Mouse (Mus musculus) forebrain, embryonic 10.5 days (tissue): ENCODE results near the gene Brd7. TPM values are rescaled to one million over a fixed set of nuclear protein-coding genes. Genes with fewer than 3 reads are reported as not detected.

Source experiments
- DNase-seq: peaks from one replicate; pipeline ENCODE4 v3.0.0-alpha.2; 2017; ENCODE audit warnings: low spot score; ENCODE audit errors: extremely low spot score
- H3K27ac ChIP-seq: fragments of 300-500 bp; sonication (generic); 2 replicates; pipeline ENCODE4 v1.5.1; 2016; ENCODE audit warnings: mild to moderate bottlenecking
- H3K27me3 ChIP-seq: fragments of 300-500 bp; sonication (generic); 2 replicates; pipeline ENCODE4 v1.6.1; 2016; ENCODE audit warnings: mild to moderate bottlenecking; ENCODE audit not compliant: poor library complexity, severe bottlenecking
- H3K36me3 ChIP-seq: fragments of 300-500 bp; sonication (generic); replicated peaks from 2 replicates; pipeline ENCODE4 v1.6.1; 2016; ENCODE audit warnings: mild to moderate bottlenecking, moderate library complexity
- H3K4me1 ChIP-seq: fragments of 300-500 bp; sonication (generic); 2 replicates; pipeline ENCODE4 v1.6.1; 2016
- H3K4me3 ChIP-seq: fragments of 300-500 bp; sonication (generic); 2 replicates; pipeline ENCODE4 v1.5.1; 2016; ENCODE audit warnings: mild to moderate bottlenecking, moderate library complexity
- H3K9me3 ChIP-seq: fragments of 300-500 bp; sonication (generic); 2 replicates; pipeline ENCODE4 v1.6.1; 2016; ENCODE audit warnings: mild to moderate bottlenecking, moderate library complexity
- WGBS: fragments of 180-500 bp; shearing (Covaris S2); methylation state at CpG from one replicate; pipeline ENCODE4 v1.1.7; 2016; 5-methylcytosine and 5-hydroxymethylcytosine counted together
- polyA plus RNA-seq: library from polyadenylated mRNA; unstranded; fragments of >200 nt; fragmentation: Nextera tagmentation; extraction: Ambion mirVana; gene quantifications from 2 replicates; pipeline ENCODE4 v1.2.1, GENCODE M21; 2016

Gene Brd7
- polyA plus RNA-seq, 1 experiment from 2014 or later = 78.7 TPM

DNA sequence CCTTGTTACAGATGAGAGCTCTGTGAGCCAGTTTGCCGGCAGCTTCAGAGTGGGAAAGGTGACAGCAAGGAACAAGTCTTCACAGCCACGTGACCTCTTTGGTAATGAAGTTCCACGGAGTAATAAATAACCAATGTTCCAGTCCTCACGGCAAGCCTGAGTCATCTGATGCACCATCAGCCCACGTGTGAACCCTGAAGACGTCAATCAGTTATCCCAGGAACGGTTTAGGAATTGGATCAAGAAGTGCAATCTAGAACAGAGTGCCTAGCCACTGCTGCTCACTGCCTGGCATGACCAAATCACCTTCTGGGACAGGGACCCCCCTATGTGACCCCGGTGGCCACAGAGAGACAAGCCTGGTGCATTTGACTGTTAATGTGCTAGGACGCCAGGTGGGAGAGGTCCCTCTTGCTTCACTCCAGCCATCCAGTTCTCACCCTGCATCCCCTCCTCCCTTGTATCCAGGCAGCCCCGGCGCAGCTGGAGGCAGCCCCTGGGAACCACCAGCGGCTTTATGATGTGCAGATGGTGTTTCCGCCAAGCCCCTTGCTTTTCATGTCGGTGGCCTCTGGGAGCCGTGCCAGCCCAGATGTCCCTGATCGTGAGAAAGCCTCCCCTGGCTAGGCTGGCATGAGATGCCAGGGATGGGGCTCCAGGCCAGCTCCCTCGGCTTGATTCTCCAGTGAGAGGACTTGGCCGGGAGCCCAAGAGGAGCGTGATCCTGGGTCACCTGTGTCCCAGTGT is 15.0 kb upstream of the Brd7 start:
- H3K27me3 ChIP-seq = peaks cover 47% of the 10 kb centered on the region
- H3K4me3 ChIP-seq = no peak overlapping the region
- peaks cover 21% of the 10 kb centered on the region for H3K4me1 ChIP-seq
- DNase-seq = no peak
- WGBS = 79% methylated on average over 19 of the region's 19 CpGs
- no peaks in the 10 kb centered on the region for H3K9me3 ChIP-seq
- peak overlapping the region; percentile 5; the same call in 1 of the 2 replicates for H3K27ac ChIP-seq
- H3K36me3 ChIP-seq = no peaks in the 10 kb centered on the region

DNA sequence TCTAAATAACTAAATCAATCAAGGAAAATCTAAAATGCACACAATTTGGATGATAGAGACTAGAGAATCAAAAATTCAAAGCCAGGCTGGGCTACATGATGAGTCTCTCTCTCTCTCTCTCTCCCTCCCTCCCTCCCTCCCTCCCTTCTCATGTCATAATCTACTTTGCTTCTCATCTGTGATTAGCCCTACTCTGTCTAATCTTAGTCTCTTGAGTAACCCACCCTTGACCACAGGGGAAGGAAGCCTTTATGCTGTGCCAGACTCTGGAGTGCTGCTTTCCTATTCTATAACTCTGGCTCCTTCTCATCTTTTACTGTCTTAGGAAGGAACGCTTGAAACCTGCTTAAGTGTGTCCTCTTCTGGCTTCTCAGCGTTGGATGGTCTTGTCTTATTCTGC is 9.5 kb upstream of the Brd7 start:
- Histone ChIP-seq H3K27ac (no peak overlapping the region), H3K4me3 (no peak overlapping the region), H3K9me3 (no peaks in the 10 kb centered on the region), H3K4me1 (peaks cover 22% of the 10 kb centered on the region), H3K36me3 (no peaks in the 10 kb centered on the region), H3K27me3 (peaks cover 14% of the 10 kb centered on the region; the same call in 1 of the 2 replicates)
- WGBS = 87% methylated on average over 2 of the region's 2 CpGs
- no peak for DNase-seq

DNA sequence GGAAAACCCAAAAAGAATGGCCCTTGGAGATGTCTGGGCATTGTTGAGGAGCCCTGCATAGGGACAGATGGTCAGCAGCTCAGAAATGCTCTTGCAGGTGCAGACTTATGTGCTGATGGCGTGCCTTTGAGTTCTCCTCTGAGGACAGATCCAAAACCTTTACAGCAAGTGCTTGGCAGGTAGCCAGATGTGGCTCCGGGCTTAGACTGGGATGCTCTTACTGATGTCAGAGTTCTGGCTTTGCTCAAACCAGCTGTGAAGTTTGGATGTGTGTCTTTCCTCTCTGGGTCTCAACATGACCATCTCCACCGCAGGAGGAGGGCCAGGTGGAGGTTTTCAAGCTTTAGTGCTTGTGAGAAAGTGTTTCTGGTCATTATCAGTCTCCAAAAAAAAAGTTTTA is 7.8 kb upstream of the Brd7 start:
- Histone ChIP-seq H3K4me1 (peaks cover 12% of the 10 kb centered on the region), H3K27ac (0 out of 2 replicates have a peak overlapping the region, but pooled peaks have one; percentile 8), H3K9me3 (no peaks in the 10 kb centered on the region), H3K36me3 (no peaks in the 10 kb centered on the region), H3K4me3 (no peak overlapping the region), H3K27me3 (peaks cover 13% of the 10 kb centered on the region; the same call in 1 of the 2 replicates)
- no peak for DNase-seq
- WGBS = 76% methylated on average over 3 of the region's 3 CpGs

DNA sequence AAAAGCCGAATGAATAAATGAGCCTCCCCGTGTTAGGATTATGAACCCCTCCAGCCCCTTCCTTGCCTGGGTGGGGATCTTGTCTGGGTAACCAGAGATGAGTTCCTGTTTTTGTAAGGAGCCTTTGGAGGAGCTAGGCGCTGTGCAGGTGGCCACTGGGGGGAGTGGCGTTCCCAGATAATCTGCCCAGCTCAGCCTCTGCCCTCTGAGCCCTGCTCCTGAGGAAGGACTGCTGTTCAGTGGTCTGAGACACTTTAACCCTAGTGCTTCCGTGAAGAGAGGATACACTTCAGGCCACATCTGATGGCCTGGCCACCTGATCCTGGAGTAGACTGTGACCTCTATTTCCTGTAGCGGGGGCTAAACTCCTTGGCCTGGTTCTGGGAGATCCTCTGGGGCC is 7.2 kb upstream of the Brd7 start:
- Histone ChIP-seq H3K9me3 (no peaks in the 10 kb centered on the region), H3K36me3 (no peaks in the 10 kb centered on the region), H3K4me3 (no peak overlapping the region), H3K27ac (0 out of 2 replicates have a peak overlapping the region, but pooled peaks have one; percentile 8), H3K27me3 (peaks cover 13% of the 10 kb centered on the region; the same call in 1 of the 2 replicates), H3K4me1 (peaks cover 12% of the 10 kb centered on the region)
- WGBS = 16% methylated on average over 6 of the region's 6 CpGs
- DNase-seq = peak; percentile 38

DNA sequence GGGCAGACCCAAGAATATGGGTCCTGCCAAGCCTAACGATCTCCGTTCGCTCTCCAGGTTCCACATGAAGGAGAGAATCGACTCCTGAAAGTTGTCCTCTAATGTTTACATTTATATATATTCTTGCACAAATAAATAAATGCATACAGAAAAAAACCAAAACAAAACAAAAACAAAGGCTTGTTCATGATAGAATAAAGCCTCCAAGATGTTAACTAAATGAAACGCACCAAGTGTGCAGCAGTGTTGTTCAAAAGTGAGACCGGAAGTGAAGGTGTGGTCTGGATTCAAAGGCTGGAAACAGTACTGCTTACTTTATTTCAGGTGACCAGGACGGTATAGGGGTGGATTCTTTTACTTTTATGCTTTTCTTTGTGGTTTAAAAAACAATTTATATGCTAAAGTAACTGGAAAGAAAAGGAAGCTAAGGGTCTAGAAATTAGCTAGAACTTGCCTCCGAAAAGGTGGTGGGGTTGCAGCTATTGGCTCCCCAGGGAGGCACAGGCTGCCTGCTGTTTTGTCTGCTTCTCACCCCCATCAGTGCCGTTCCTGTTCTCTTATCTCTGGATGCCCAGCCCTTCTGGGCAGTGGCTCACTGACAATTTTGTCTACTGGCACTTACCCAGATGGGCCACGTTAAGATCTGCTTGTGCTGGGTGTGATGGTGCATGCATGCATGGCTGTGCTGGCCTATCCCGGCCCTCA is 604 bp upstream of the Brd7 start:
- H3K27ac ChIP-seq = peak overlapping the region; percentile 98
- WGBS = 39% methylated on average over 11 of the region's 11 CpGs
- no peak for DNase-seq
- peak overlapping the region; percentile 89 for H3K4me3 ChIP-seq
- H3K27me3 ChIP-seq = peaks cover 15% of the 10 kb centered on the region; the same call in 1 of the 2 replicates
- peaks cover 26% of the 10 kb centered on the region for H3K36me3 ChIP-seq
- peaks cover 23% of the 10 kb centered on the region for H3K4me1 ChIP-seq
- peaks cover 9% of the 10 kb centered on the region for H3K9me3 ChIP-seq

DNA sequence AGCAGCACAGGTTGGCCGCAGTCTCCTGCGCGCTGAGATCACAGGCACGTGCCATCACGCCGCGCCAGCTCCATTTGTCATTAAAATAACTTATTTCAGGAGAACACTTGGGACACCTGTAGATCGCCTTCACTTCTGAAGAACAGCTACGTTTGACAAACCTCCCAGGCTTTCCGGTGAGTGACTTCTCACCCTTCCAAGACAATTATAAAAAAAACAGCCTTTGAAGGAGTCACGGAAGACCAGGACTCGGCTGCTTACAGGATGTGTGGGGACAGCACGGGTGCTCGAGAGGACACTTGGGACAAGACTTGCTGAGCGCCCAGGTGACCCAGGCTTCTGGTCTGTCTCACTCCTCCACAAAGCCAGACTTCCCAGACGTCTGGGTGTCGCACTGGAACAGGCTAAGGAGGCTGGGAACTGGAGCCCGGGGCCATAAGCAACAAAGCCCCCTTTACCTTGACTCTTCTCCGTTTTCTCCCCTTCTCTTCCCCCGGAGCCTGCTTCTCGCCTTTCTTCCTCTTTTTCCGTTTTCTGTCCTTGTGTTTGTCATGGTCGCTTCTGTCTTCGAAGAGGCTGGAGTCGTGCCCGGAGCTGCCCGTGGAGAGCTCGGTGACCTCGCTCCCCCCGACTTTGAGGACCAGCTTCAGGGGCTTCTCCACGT is 818 bp downstream of the Brd7 start:
- 2% methylated on average over 31 of the region's 31 CpGs for WGBS
- Histone ChIP-seq H3K27ac (peak overlapping the region; percentile 98), H3K4me3 (peak overlapping the region; percentile 89), H3K4me1 (peaks cover 23% of the 10 kb centered on the region), H3K27me3 (peaks cover 15% of the 10 kb centered on the region; the same call in 1 of the 2 replicates), H3K36me3 (peaks cover 40% of the 10 kb centered on the region), H3K9me3 (peaks cover 9% of the 10 kb centered on the region)
- DNase-seq = peak; percentile 31

DNA sequence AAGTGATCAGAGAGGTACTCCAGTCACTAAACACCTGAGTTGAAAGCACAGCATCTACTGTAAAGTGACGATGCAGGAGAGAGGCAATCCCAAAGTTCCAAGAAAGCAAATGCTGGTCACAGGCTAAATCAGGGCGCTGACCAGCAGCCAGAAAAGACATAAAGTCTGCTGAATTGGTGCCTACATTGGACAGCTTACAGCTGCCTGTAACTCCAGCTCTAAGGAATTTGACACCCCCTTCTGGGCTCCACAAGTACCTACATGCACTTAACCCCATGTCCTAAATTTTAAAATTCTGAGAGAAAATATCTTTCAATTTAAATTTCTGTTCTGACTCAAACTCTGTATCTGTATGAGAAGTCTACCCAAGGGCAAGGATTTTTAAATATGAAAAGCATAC is 2.0 kb downstream of the Brd7 start:
- H3K4me3 ChIP-seq = peak overlapping the region; percentile 89

DNA sequence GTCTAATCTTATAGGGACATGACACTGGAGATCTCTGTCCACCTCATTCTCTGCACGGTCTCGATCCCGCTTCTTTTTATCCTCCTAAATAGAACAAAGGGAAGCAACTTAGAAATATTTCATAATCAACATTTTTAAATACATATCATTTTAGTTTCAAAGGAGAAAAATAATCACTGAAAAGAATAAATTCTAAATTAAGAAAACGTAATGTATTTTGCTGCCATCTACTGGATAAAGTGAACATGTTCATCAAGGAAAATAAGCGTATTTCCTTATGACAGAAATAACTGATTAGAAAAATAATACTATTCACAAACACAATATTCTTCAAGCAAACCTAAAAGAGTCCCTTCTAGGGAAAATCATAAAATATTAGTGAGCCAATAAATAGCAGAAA is 4.0 kb downstream of the Brd7 start:
- no peak for DNase-seq
- Histone ChIP-seq H3K36me3 (peaks cover 73% of the 10 kb centered on the region), H3K9me3 (peaks cover 9% of the 10 kb centered on the region), H3K27me3 (peaks cover 3% of the 10 kb centered on the region; the same call in 1 of the 2 replicates), H3K27ac (no peak overlapping the region), H3K4me1 (peaks cover 22% of the 10 kb centered on the region), H3K4me3 (no peak overlapping the region)
- 89% methylated on average over 5 of the region's 5 CpGs for WGBS

More for the DNA sequence above, 2.0 kb downstream of the Brd7 start:
- Histone ChIP-seq H3K27ac (no peak overlapping the region), H3K36me3 (peaks cover 53% of the 10 kb centered on the region), H3K9me3 (peaks cover 9% of the 10 kb centered on the region), H3K27me3 (peaks cover 15% of the 10 kb centered on the region; the same call in 1 of the 2 replicates), H3K4me1 (peaks cover 23% of the 10 kb centered on the region)
- WGBS = 95% methylated on average over 2 of the region's 2 CpGs
- no peak for DNase-seq

DNA sequence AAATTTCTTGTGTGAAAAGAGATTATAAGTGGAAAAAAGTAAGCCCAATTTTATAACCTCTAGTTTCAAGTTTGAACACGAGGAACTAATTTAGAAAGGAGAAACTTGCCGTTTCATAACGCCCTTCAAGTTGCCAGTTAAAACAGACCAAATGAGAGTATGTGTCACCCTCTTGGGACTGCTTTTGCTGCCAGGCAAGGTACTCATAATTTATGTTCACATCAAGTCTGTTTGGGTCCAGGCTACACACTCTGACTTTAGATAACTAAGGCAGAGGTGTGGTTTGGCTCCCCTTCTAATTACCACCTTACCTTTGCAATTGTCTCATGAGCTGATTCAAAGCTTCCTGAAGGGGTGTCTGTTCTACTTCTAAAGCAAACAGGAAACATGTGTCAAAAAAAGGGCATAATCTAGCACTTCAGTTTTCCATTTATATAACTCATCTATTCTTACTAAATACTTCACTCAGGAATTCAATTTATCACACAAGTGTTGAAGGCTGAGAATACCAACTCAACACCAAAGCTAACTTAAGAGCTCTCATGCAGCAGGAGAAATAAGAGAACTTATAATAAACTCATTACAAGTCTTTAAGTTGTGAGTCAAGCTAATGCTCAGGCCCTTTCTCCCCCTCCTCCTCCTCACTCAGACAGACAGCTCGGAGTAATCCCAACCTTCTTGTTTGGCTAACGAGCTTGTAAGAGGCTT is 4.6 kb downstream of the Brd7 start:
- Histone ChIP-seq H3K4me3 (no peak overlapping the region), H3K4me1 (peaks cover 19% of the 10 kb centered on the region), H3K27ac (no peak overlapping the region), H3K27me3 (no peaks in the 10 kb centered on the region), H3K9me3 (peaks cover 9% of the 10 kb centered on the region), H3K36me3 (peaks cover 78% of the 10 kb centered on the region)
- DNase-seq = no peak
- WGBS = 77% methylated on average over 5 of the region's 5 CpGs

DNA sequence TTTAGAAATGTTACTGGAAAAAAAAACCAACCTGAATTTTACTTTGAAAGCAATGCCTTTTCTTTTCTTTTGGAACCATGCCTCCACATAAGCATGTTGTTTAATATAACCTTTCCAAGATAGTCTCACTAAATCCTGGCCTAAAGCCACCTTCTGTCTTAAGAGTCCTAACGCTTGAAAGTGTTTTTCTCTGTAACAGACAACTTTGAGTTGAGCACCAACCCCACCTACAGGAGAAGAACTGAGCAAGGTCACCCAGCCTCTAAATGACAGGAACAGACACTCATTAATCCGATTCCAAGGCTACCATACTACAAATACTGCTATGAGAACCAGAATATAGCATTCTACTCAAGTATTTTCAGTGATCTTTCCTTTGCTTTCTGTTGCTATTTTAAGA is 12.9 kb downstream of the Brd7 start:
- Histone ChIP-seq H3K27me3 (no peaks in the 10 kb centered on the region), H3K9me3 (no peaks in the 10 kb centered on the region), H3K4me3 (no peak overlapping the region), H3K27ac (no peak overlapping the region), H3K4me1 (no peaks in the 10 kb centered on the region), H3K36me3 (peaks cover 98% of the 10 kb centered on the region)
- 75% methylated on average over 2 of the region's 2 CpGs for WGBS
- no peak for DNase-seq

DNA sequence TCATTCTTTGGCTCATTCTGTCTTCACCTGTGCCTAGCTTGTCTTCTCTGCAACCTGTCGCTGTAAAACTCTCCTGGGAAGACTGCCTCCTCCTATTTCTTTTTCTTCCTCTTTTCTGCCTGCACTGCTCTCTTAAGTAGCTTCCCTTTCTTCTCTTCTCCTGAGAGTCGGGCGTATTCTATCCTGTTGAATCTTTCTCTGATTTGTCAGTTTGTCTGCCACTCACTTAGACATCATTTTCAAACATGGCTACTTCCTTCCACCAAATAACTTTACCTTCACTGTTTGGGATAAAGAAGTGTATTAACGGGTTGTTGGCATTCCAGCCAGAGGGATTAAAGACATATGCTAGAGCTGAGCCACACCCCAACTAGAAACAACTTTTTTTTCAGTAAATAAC is 20.0 kb downstream of the Brd7 start:
- peaks cover 99% of the 10 kb centered on the region for H3K36me3 ChIP-seq
- no peaks in the 10 kb centered on the region for H3K4me1 ChIP-seq
- no peak overlapping the region for H3K27ac ChIP-seq
- 91% methylated on average over 4 of the region's 4 CpGs for WGBS
- no peak for DNase-seq
- H3K4me3 ChIP-seq = no peak overlapping the region
- no peaks in the 10 kb centered on the region for H3K27me3 ChIP-seq
- no peaks in the 10 kb centered on the region for H3K9me3 ChIP-seq
